Mouse (Mus musculus): Measurements from ENCODE around the gene Ppp1r15b. TPM values are rescaled to one million over a fixed set of nuclear protein-coding genes. Genes with fewer than 3 reads are reported as not detected.

Gene Ppp1r15b
- total and polyA plus RNA-seq, 3 experiments = 33.1 to 47.6 (median 47.5) TPM

DNA sequence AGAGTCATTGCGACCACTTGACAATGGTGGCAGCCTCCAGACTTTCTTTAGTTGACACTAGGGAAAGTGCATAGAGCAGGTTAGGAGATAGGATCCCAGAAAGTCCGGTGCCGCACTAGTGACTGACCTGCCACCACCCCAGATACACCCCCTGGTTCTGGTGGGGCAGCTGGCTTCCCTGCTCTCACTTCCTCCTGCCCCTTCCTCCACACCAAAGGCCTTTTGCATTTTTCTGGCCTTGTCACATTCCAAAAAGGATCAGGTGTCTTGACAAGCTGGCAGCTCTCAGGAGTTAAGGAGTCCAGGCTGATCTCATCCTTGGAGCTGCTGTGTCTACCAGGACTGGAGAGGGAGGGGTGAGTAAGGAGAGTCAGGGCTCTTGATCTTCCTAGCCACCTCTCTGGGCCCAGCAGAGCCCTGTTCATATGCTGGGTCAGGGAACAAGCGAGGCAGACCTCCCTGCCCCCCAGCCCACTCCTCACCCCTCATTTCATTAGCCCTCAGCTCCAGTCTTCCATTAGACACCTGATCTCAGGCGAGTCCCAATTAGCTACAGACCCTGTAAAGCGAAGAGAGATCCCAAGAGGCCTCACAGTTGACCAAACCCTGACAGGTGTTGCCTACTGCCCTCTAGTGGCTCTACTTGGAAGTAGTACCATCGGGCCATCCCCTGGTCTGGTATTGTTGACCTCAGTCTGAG lies 43.6 kb upstream of the Ppp1r15b start (continued):
- TF ChIP-seq RAD21 (IDR thresholded peaks at IDR 0.05; ENCODE audit: low read depth, low read length) = peak; percentile 93
- TF ChIP-seq GABPA (IDR thresholded peaks at IDR 0.05; ENCODE audit: insufficient replicate concordance, low read depth, low read length) = no peak
- TF ChIP-seq CTCF (conservative IDR thresholded peaks at IDR 0.05 in 1 of 2, IDR thresholded peaks at IDR 0.05 in 1 of 2; ENCODE audit: low read depth in 2 of 2, low read length in 2 of 2) = peak; percentile 84 to 95
- peak; percentile 28; the same call in 1 of the 2 replicates for TF ChIP-seq E2F4 (IDR thresholded peaks at IDR 0.05; ENCODE audit: insufficient replicate concordance, low read depth, low read length)
- no peak; the same call in 1 of the 2 replicates for TF ChIP-seq POLR2A (IDR thresholded peaks at IDR 0.05; ENCODE audit: low read depth, low read length)
- peak; percentile 59; the same call in 1 of the 2 replicates for TF ChIP-seq IRF4 (IDR thresholded peaks at IDR 0.05; ENCODE audit: low read depth, low read length)
- no peak for TF ChIP-seq USF1 (IDR thresholded peaks at IDR 0.05; ENCODE audit: low read depth, low read length)
- TF ChIP-seq NRF1 (IDR thresholded peaks at IDR 0.05; ENCODE audit: low read depth, low read length) = no peak
- 0 out of 2 replicates have a peak, but pooled peaks have one; percentile 30 for TF ChIP-seq RCOR1 (conservative IDR thresholded peaks at IDR 0.05; ENCODE audit: low read depth, low read length)
- TF ChIP-seq KAT2A (IDR thresholded peaks at IDR 0.05; ENCODE audit: insufficient replicate concordance, low read length) = no peak
- no peak; the same call in 1 of the 2 replicates for TF ChIP-seq ETS1 (conservative IDR thresholded peaks at IDR 0.05; ENCODE audit: low read depth, low read length)
- TF ChIP-seq EP300 (IDR thresholded peaks at IDR 0.05; ENCODE audit: low read length) = peak; percentile 69
- peak; percentile 68 for TF ChIP-seq SIN3A (IDR thresholded peaks at IDR 0.05; ENCODE audit: low read length)
- no peak for TF ChIP-seq CHD2 (IDR thresholded peaks at IDR 0.05; ENCODE audit: low read length)

DNA sequence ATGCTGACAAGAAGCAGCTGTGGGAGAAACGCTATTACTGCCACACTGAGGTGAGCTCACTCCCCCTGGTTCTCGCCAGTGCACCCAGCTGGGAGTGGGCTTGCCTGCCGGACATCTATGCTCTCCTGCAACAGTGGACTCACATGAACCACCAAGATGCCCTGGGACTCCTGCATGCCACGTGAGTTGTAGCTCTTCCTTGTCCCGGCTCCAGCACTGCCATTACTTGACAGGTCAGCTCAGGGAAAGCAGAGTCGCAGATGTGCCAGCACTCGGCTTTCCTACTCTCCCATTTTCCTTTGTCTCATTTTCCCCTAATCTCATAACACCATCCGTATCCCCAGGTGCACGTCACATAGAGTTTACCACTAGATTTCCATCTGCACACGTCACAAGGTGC lies 42.7 kb upstream of the Ppp1r15b start:
- Histone ChIP-seq H3K4me1 (ENCODE audit: control insufficient read depth in 1 of 2, insufficient read depth in 2 of 2) (peaks cover 32 to 51% of the 10 kb centered on the region in 2 experiments), H3K9me3 (replicated peaks; ENCODE audit: low read length) (no peaks in the 10 kb centered on the region), H3K9ac (ENCODE audit: insufficient read depth, low read depth) (no peak overlapping the region), H3K79me2 (replicated peaks; ENCODE audit: control insufficient read depth, extremely low read depth, insufficient read depth, poor library complexity, severe bottlenecking) (no peaks in the 10 kb centered on the region), H3K27me3 (replicated peaks) (no peaks in the 10 kb centered on the region), H3K4me2 (ENCODE audit: insufficient read depth, low read depth, poor library complexity, severe bottlenecking) (no peak overlapping the region), H3K27ac (ENCODE audit: insufficient read depth, low read depth) (no peak overlapping the region), H3K36me3 (replicated peaks in 1 of 2; ENCODE audit: control insufficient read depth in 1 of 2, insufficient read depth in 1 of 2, low read length in 1 of 2) (peaks cover 62 to 79% of the 10 kb centered on the region in 2 experiments), H3K4me3 (replicated peaks in 1 of 3; ENCODE audit: low read depth in 2 of 3, low read length in 2 of 3, poor library complexity in 1 of 3) (no peak overlapping the region)
- in situ Hi-C loops (cut with MboI; ENCODE audit: low pct_ligation_motif_present, low pct_unique_long_range_greater_than_20kb, low sequenced_read_pairs) = loop anchor here (5.0 kb wide), 1 partner anchor 36 kb away; no protein-coding TSS in a partner anchor
- no peak for TF ChIP-seq JUND (conservative IDR thresholded peaks at IDR 0.05; ENCODE audit: low read depth, low read length)
- no peak for TF ChIP-seq UBTF (IDR thresholded peaks at IDR 0.05; ENCODE audit: low read depth, low read length)
- no peak for TF ChIP-seq EP300 (IDR thresholded peaks at IDR 0.05; ENCODE audit: low read length)
- no peak for TF ChIP-seq SIN3A (IDR thresholded peaks at IDR 0.05; ENCODE audit: low read length)
- no peak for TF ChIP-seq BHLHE40 (IDR thresholded peaks at IDR 0.05; ENCODE audit: low read depth, low read length)
- no peak for TF ChIP-seq RAD21 (IDR thresholded peaks at IDR 0.05; ENCODE audit: low read depth, low read length)
- TF ChIP-seq CHD2 (IDR thresholded peaks at IDR 0.05; ENCODE audit: low read length) = no peak
- no peak for TF ChIP-seq SMC3 (IDR thresholded peaks at IDR 0.05; ENCODE audit: low read depth, low read length)
- TF ChIP-seq ZMIZ1 (IDR thresholded peaks at IDR 0.05; ENCODE audit: low read depth, low read length) = no peak
- no peak for TF ChIP-seq CHD1 (IDR thresholded peaks at IDR 0.05; ENCODE audit: low read depth, low read length)
- no peak for TF ChIP-seq MAFK (IDR thresholded peaks at IDR 0.05; ENCODE audit: insufficient replicate concordance, low read length)
- no peak for TF ChIP-seq ELF1 (IDR thresholded peaks at IDR 0.05; ENCODE audit: low read depth, low read length)
- no peak for DNase-seq (ENCODE audit: extremely low read depth)
- dilution Hi-C loops (cut with MboI; ENCODE audit: extremely low pct_ligation_motif_present, extremely low pct_unique_long_range_greater_than_20kb, low sequenced_read_pairs) = no loop called here

Measured in CH12.LX (cell line).